In the genomic region with DNA sequence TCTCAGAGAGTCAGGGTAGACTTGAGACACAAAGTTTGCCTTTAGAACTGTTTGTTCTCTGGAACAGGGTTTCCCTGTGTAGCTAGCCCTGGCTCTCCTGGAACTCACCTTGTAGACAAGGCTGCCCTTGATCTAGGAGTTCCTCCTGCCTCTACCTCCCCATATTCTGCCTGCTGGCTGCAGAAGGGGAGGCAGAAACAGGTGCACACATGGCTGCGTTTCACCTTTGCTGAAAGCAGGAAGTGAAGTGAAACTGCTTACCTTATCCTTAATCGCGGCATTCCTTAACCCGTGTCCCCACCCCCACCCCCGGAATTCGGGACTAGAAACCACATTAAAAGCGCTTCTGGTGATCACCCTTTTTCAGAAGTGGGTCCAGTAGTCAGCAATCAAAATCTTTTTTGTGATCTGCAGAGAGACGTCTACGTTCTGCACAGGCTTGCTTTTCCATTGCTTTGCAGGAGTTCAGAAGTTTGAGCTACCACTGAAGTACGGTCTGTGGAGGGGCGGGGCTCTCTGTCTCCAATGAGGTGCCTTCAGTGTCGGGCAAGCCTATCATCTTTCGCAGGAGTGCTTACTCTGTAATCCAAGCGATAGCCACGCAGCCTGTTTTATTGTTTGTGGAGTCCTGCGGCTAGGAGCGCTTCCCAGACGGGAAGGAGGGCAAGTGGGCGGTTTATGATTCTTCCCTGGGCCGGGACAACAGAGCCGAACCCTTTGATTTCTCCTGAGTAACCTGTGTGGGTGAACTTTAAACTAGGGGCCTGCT, we compare ENCODE assay signal across 8 mouse cellular contexts.
DNase-seq lines count a peak whose midpoint lies in the region; ATAC-seq and TF ChIP-seq lines count a peak whose summit lies in the region.

No protein-coding gene starts in this region.

- peak overlapping the region; percentile 74 for H3K9ac ChIP-seq in embryonic facial prominence, embryonic 13.5 days
- H3K9ac ChIP-seq in limb, embryonic 13.5 days: peak overlapping the region; percentile 70
- H3K9ac ChIP-seq in midbrain, embryonic 14.5 days (replicated peaks; ENCODE audit: low read length): peak overlapping the region; percentile 79
- H3K9ac ChIP-seq in stomach, postnatal 0 days (ENCODE audit: low read length): peak overlapping the region; percentile 59

- H3K4me1 ChIP-seq in embryonic facial prominence, embryonic 13.5 days: peaks cover 40% of the 10 kb centered on the region
- H3K4me1 ChIP-seq in limb, embryonic 13.5 days: peaks cover 44% of the 10 kb centered on the region
- peaks cover 37% of the 10 kb centered on the region for H3K4me1 ChIP-seq in midbrain, embryonic 14.5 days (ENCODE audit: control insufficient read depth, insufficient read depth, low read length)
- H3K4me1 ChIP-seq in stomach, postnatal 0 days (replicated peaks; ENCODE audit: control insufficient read depth, insufficient read depth): peaks cover 6% of the 10 kb centered on the region; the same call in 1 of the 2 replicates

- peak overlapping the region; percentile 79 for H3K4me2 ChIP-seq in embryonic facial prominence, embryonic 13.5 days
- H3K4me2 ChIP-seq in limb, embryonic 13.5 days (replicated peaks): peak overlapping the region; percentile 83
- peak overlapping the region; percentile 86 for H3K4me2 ChIP-seq in midbrain, embryonic 14.5 days (ENCODE audit: low read length)
- peak overlapping the region; percentile 59 for H3K4me2 ChIP-seq in stomach, postnatal 0 days (replicated peaks; ENCODE audit: low read depth)

- H3K36me3 ChIP-seq in embryonic facial prominence, embryonic 13.5 days: no peaks in the 10 kb centered on the region
- H3K36me3 ChIP-seq in limb, embryonic 13.5 days: no peaks in the 10 kb centered on the region
- H3K36me3 ChIP-seq in midbrain, embryonic 14.5 days (ENCODE audit: control insufficient read depth, insufficient read depth, low read length): no peaks in the 10 kb centered on the region
- no peaks in the 10 kb centered on the region for H3K36me3 ChIP-seq in stomach, postnatal 0 days (ENCODE audit: control insufficient read depth, insufficient read depth, low read length)

- TF ChIP-seq CTCF in stomach, postnatal 0 days (IDR thresholded peaks at IDR 0.05; ENCODE audit: low read depth): no peak

- peak; percentile 14 to 19 for DNase-seq in B cell, adult 2 months
- DNase-seq in adrenal gland, postnatal 36 days: peak; percentile 86 to 88
- DNase-seq in heart, adult 8-10 months (ENCODE audit: low spot score): peak; percentile 85
- DNase-seq in kidney, adult 18-20 months: peak; percentile 88
- peak; percentile 91 for DNase-seq in midbrain, embryonic 14.5 days
- DNase-seq in stomach, postnatal 0 days (ENCODE audit: low spot score): peak; percentile 89

- H3K27me3 ChIP-seq in embryonic facial prominence, embryonic 13.5 days: no peaks in the 10 kb centered on the region
- H3K27me3 ChIP-seq in limb, embryonic 13.5 days: no peaks in the 10 kb centered on the region
- peaks cover 7% of the 10 kb centered on the region; the same call in 1 of the 2 replicates for H3K27me3 ChIP-seq in midbrain, embryonic 14.5 days (ENCODE audit: control insufficient read depth, insufficient read depth, low read length)
- H3K27me3 ChIP-seq in stomach, postnatal 0 days (ENCODE audit: control insufficient read depth, insufficient read depth, low read length): no peaks in the 10 kb centered on the region

- peak overlapping the region; percentile 75 for H3K27ac ChIP-seq in embryonic facial prominence, embryonic 13.5 days
- H3K27ac ChIP-seq in limb, embryonic 13.5 days: peak overlapping the region; percentile 65
- H3K27ac ChIP-seq in midbrain, embryonic 14.5 days (replicated peaks; ENCODE audit: low read depth, low read length): peak overlapping the region; percentile 56; the same call in 1 of the 2 replicates
- H3K27ac ChIP-seq in stomach, postnatal 0 days (replicated peaks): peak overlapping the region; percentile 35

- no peaks in the 10 kb centered on the region for H3K9me3 ChIP-seq in embryonic facial prominence, embryonic 13.5 days
- no peaks in the 10 kb centered on the region for H3K9me3 ChIP-seq in limb, embryonic 13.5 days
- H3K9me3 ChIP-seq in midbrain, embryonic 14.5 days (ENCODE audit: control insufficient read depth, low read length): no peaks in the 10 kb centered on the region
- no peaks in the 10 kb centered on the region for H3K9me3 ChIP-seq in stomach, postnatal 0 days (ENCODE audit: control insufficient read depth, low read length)

- no peak for TF ChIP-seq EP300 in stomach, postnatal 0 days (optimal IDR thresholded peaks at IDR 0.05)

- H3K4me3 ChIP-seq in embryonic facial prominence, embryonic 13.5 days: peak overlapping the region; percentile 54
- peak overlapping the region; percentile 58 for H3K4me3 ChIP-seq in limb, embryonic 13.5 days
- H3K4me3 ChIP-seq in midbrain, embryonic 14.5 days (replicated peaks; ENCODE audit: low read depth, low read length): peak overlapping the region; percentile 51
- peak overlapping the region; percentile 40 for H3K4me3 ChIP-seq in stomach, postnatal 0 days (ENCODE audit: low read depth, low read length)

- WGBS in embryonic facial prominence, embryonic 13.5 days: under 1% methylated on average over 21 of the region's 21 CpGs
- WGBS in limb, embryonic 13.5 days: under 1% methylated on average over 21 of the region's 21 CpGs
- under 1% methylated on average over 21 of the region's 21 CpGs for WGBS in midbrain, embryonic 14.5 days
- WGBS in stomach, postnatal 0 days: under 1% methylated on average over 21 of the region's 21 CpGs

- ATAC-seq in embryonic facial prominence, embryonic 13.5 days (ENCODE audit: insufficient number of reproducible peaks, insufficient read depth, low FRiP score, low TSS enrichment, low read depth): peak; percentile 89
- ATAC-seq in limb, embryonic 13.5 days (ENCODE audit: low FRiP score, low read depth): peak; percentile 94
- ATAC-seq in midbrain, embryonic 14.5 days (ENCODE audit: low FRiP score, low TSS enrichment): peak; percentile 88
- peak; percentile 96 for ATAC-seq in stomach, postnatal 0 days (ENCODE audit: low FRiP score, low TSS enrichment)

Comparison
In these comparisons a context has a peak if more than half of its experiments do, and no peak if none do; other contexts are left out.
1. Peak in every context shown above with its lines: DNase-seq, ATAC-seq, H3K4me3 ChIP-seq and H3K27ac ChIP-seq.
2. DNase-seq: peak in every context shown above with its lines; median percentile 91 in midbrain, embryonic 14.5 days; 89 in stomach, postnatal 0 days; 88 in kidney, adult 18-20 months; 87 in adrenal gland, postnatal 36 days; 85 in heart, adult 8-10 months; 16 in B cell, adult 2 months.